20 mouse cellular contexts compared by ENCODE assay signal in genomic region chr4:87662876-87663275, GRCm38 (mm10).
A peak's percentile ranks its signal among the peaks of the same experiment; 100 is the strongest.
DNase-seq lines count a peak whose midpoint lies in the region; ATAC-seq and TF ChIP-seq lines count a peak whose summit lies in the region.
"Had no signal": no experiment of that assay in that cellular context is flagged by ENCODE, and none has a peak within 500 bp of the region (broad histone marks: within the 10 kb centered on the region; RNA-seq: fewer than 3 reads in every experiment).

No protein-coding gene starts in this region.

- no peaks in the 10 kb centered on the region for H3K27me3 ChIP-seq in heart, embryonic 12.5 days (replicated peaks)
- no peaks in the 10 kb centered on the region for H3K27me3 ChIP-seq in heart, embryonic 15.5 days
- no peaks in the 10 kb centered on the region for H3K27me3 ChIP-seq in forebrain, postnatal 0 days (ENCODE audit: insufficient read depth, low read length)
- H3K27me3 ChIP-seq: embryonic facial prominence, embryonic 15.5 days; hindbrain, embryonic 15.5 days had no signal

- peak; percentile 67 for ATAC-seq in heart, embryonic 12.5 days (ENCODE audit: insufficient number of reproducible peaks, low FRiP score)
- ATAC-seq in heart, embryonic 15.5 days (replicated peaks; ENCODE audit: insufficient number of reproducible peaks, insufficient read depth, low FRiP score, low read depth), result peak; percentile 43; the same call in 1 of the 2 replicates
- ATAC-seq in megakaryocyte, adult 5-6 weeks (ENCODE audit: poor library complexity, severe bottlenecking), result 0 out of 2 replicates have a peak, but pooled peaks have one; percentile 15
- no peak for ATAC-seq in forebrain, postnatal 0 days
- ATAC-seq: CD4-positive, CD25-positive, alpha-beta regulatory T cell, adult 4 months; forebrain, embryonic 14.5 days; intestine, postnatal 0 days had no signal

- intact Hi-C loops in heart, postnatal 10 days (cut with DNase I), result no loop called here
- intact Hi-C loops in heart, postnatal 36 days (cut with DNase I), result no loop called here

- no peak for TF ChIP-seq CTCF in forebrain, postnatal 0 days (IDR thresholded peaks at IDR 0.05; ENCODE audit: low read depth)

- DNase-seq in heart, postnatal 10 days, result no peak
- DNase-seq in heart, postnatal 36 days, result no peak
- DNase-seq in forebrain, postnatal 0 days, result no peak
- DNase-seq: adrenal gland, adult 2 months; adrenal gland, postnatal 14 days; cerebellum, adult 11 months; cerebellum, adult 2 months; cerebellum, adult 9-11 months; cerebellum, postnatal 25 days; gastrocnemius, postnatal 25 days; kidney, adult 2 months had no signal

- H3K4me2 ChIP-seq in heart, embryonic 12.5 days, result no peak overlapping the region
- no peak overlapping the region for H3K4me2 ChIP-seq in heart, embryonic 15.5 days
- H3K4me2 ChIP-seq in forebrain, postnatal 0 days (ENCODE audit: low read depth), result no peak overlapping the region
- H3K4me2 ChIP-seq: embryonic facial prominence, embryonic 12.5 days; embryonic facial prominence, embryonic 15.5 days; hindbrain, embryonic 15.5 days had no signal

- H3K9ac ChIP-seq in heart, embryonic 12.5 days, result no peak overlapping the region
- H3K9ac ChIP-seq in heart, embryonic 15.5 days, result no peak overlapping the region
- H3K9ac ChIP-seq in forebrain, postnatal 0 days, result no peak overlapping the region
- H3K9ac ChIP-seq: embryonic facial prominence, embryonic 12.5 days; embryonic facial prominence, embryonic 15.5 days; hindbrain, embryonic 15.5 days had no signal

- no peaks in the 10 kb centered on the region for H3K9me3 ChIP-seq in heart, embryonic 12.5 days (replicated peaks)
- no peaks in the 10 kb centered on the region for H3K9me3 ChIP-seq in heart, embryonic 15.5 days (replicated peaks)
- no peaks in the 10 kb centered on the region for H3K9me3 ChIP-seq in forebrain, postnatal 0 days (ENCODE audit: low read length)
- H3K9me3 ChIP-seq: embryonic facial prominence, embryonic 12.5 days; embryonic facial prominence, embryonic 15.5 days; hindbrain, embryonic 15.5 days had no signal

- 39% methylated on average over 2 of the region's 2 CpGs for WGBS in heart, embryonic 12.5 days
- 43% methylated on average over 2 of the region's 2 CpGs for WGBS in heart, embryonic 15.5 days
- WGBS in forebrain, postnatal 0 days, result 76% methylated on average over 2 of the region's 2 CpGs

- no peaks in the 10 kb centered on the region for H3K36me3 ChIP-seq in heart, embryonic 12.5 days
- H3K36me3 ChIP-seq in heart, embryonic 15.5 days, result no peaks in the 10 kb centered on the region
- no peaks in the 10 kb centered on the region for H3K36me3 ChIP-seq in forebrain, postnatal 0 days (ENCODE audit: insufficient read depth)
- H3K36me3 ChIP-seq: embryonic facial prominence, embryonic 12.5 days; embryonic facial prominence, embryonic 15.5 days; hindbrain, embryonic 15.5 days had no signal

- H3K27ac ChIP-seq in heart, embryonic 12.5 days (ENCODE audit: poor library complexity, severe bottlenecking), result peak overlapping the region; percentile 51; the same call in 1 of the 2 replicates
- H3K27ac ChIP-seq in heart, embryonic 15.5 days, result no peak overlapping the region
- H3K27ac ChIP-seq in forebrain, postnatal 0 days (ENCODE audit: low read depth, low read length), result no peak overlapping the region
- H3K27ac ChIP-seq: embryonic facial prominence, embryonic 12.5 days; embryonic facial prominence, embryonic 15.5 days; hindbrain, embryonic 15.5 days had no signal

- H3K4me1 ChIP-seq in heart, embryonic 12.5 days (replicated peaks), result peaks cover 33% of the 10 kb centered on the region
- H3K4me1 ChIP-seq in heart, embryonic 15.5 days (replicated peaks), result peaks cover 6% of the 10 kb centered on the region
- no peaks in the 10 kb centered on the region for H3K4me1 ChIP-seq in forebrain, postnatal 0 days (ENCODE audit: insufficient read depth)

- no peak overlapping the region for H3K4me3 ChIP-seq in heart, embryonic 12.5 days
- H3K4me3 ChIP-seq in heart, embryonic 15.5 days, result no peak overlapping the region
- no peak overlapping the region for H3K4me3 ChIP-seq in forebrain, postnatal 0 days (ENCODE audit: low read depth, low read length)
- H3K4me3 ChIP-seq: embryonic facial prominence, embryonic 12.5 days; embryonic facial prominence, embryonic 15.5 days; hindbrain, embryonic 15.5 days had no signal
